Mouse (Mus musculus) kidney, adult 2 months (tissue): Measurements from ENCODE around the gene Bmpr1b.

ENCODE experiments used
- CTCF ChIP-seq: fragments of 200-500 bp; conservative IDR thresholded peaks from 2 replicates; pipeline ENCODE4 v1.5.1; 2011; ENCODE audit warnings: low read depth, mild to moderate bottlenecking, control low read depth, low read length, moderate library complexity, mixed read lengths; ENCODE audit not compliant: insufficient read depth, insufficient read length
- POLR2A ChIP-seq: fragments of 200-500 bp; IDR thresholded peaks from one replicate; pipeline ENCODE4 v1.6.1; 2011; ENCODE audit warnings: low read depth, low read length, control low read depth

DNA sequence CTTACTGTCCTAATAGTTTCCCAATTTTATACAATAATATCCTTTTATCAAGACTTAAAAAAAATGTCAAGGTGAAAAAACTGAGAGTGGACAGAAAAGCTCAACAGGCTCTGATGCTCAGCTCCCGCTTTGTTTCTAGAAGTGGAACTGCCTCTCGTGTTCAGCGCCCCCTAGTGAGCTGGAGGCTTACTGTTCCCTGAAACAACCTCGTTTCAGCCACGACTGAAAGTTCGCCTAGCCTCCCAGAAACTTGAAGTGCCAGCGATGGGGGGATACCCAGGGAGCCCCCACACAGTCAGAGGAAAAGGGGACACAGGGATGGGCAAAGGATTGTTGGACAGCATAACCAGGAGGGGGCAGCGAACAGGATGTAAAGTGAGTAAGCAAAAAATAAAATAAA lies 26.9 kb upstream of the Bmpr1b start:
- TF ChIP-seq CTCF (0 out of 2 replicates have a peak, but pooled peaks have one; percentile 30), POLR2A (no peak)
